Mouse (Mus musculus): Measurements from ENCODE around the gene Iqsec1.

- TF ChIP-seq CTCF (conservative IDR thresholded peaks at IDR 0.05; ENCODE audit: low read length) (no peak), NANOG (IDR thresholded peaks at IDR 0.05; ENCODE audit: borderline replicate concordance, low read length) (no peak), POU5F1 (IDR thresholded peaks at IDR 0.05; ENCODE audit: borderline replicate concordance, low read length) (no peak)
Measured at GRCm38 (mm10) chr6:90767874-90768273, 220.6 kb downstream of the Iqsec1 start.
